Mouse (Mus musculus): Measurements from ENCODE around the gene Eif3f. TPM values are rescaled to one million over a fixed set of nuclear protein-coding genes. Genes with fewer than 3 reads are reported as not detected.

Gene Eif3f
- 10 to 100 TPM; 15.8 to 47.3 TPM for polyA plus RNA-seq (2017; shearing (Covaris generic))

GRCm38 (mm10) chr7:108933794-108934731, at the start of gene Eif3f:
Gene Eif3f, plus strand, starts transcription at chr7:108934417.
- ATAC-seq = peak; percentile 96

GRCm38 (mm10) chr7:108884906-108885305, 49.3 kb upstream of the Eif3f start, which contains the start of gene Olfr518:
Gene Olfr518, minus strand, starts transcription at chr7:108885006.
- ATAC-seq = no peak

GRCm38 (mm10) chr7:108894320-108894719, 39.9 kb upstream of the Eif3f start, which contains the start of gene Olfr519:
Gene Olfr519, minus strand, starts transcription at chr7:108894420.
- no peak for ATAC-seq

- ATAC-seq = no peak
These were observed 30.2 kb upstream of the Eif3f start for GRCm38 (mm10) chr7:108903969-108904368.

- no peak for ATAC-seq
These were observed 7.2 kb upstream of the Eif3f start for GRCm38 (mm10) chr7:108927043-108927442.

- no peak for ATAC-seq
These were observed 5.7 kb upstream of the Eif3f start for GRCm38 (mm10) chr7:108928280-108929188.

- no peak for ATAC-seq
These were observed 4.4 kb upstream of the Eif3f start, which contains the start of gene Nlrp10 for GRCm38 (mm10) chr7:108929726-108930393. Gene Nlrp10, minus strand, starts transcription at chr7:108930178.

- no peak for ATAC-seq
These were observed 619 bp downstream of the Eif3f start for GRCm38 (mm10) chr7:108934836-108935235.

- ATAC-seq = no peak
These were observed 1.2 kb downstream of the Eif3f start for GRCm38 (mm10) chr7:108935411-108935810.

GRCm38 (mm10) chr7:108936591-108936990, 2.4 kb downstream of the Eif3f start:
- no peak for ATAC-seq

- ATAC-seq = no peak
These were observed 7.2 kb downstream of the Eif3f start for GRCm38 (mm10) chr7:108941466-108941865.

- peak; percentile 81 for ATAC-seq
These were observed 9.8 kb downstream of the Eif3f start for GRCm38 (mm10) chr7:108944002-108944401.

- no peak for ATAC-seq
These were observed 14.4 kb downstream of the Eif3f start for GRCm38 (mm10) chr7:108948611-108949010.

- no peak for ATAC-seq
These were observed 15.1 kb downstream of the Eif3f start for GRCm38 (mm10) chr7:108949301-108949700.

GRCm38 (mm10) chr7:108950312-108950761, 16.1 kb downstream of the Eif3f start, which contains the start of gene Tub:
Gene Tub, plus strand, starts transcription at chr7:108950338.
- ATAC-seq = peak; percentile 84

GRCm38 (mm10) chr7:108950762-108951331, 16.6 kb downstream of the Eif3f start:
- ATAC-seq = peak; percentile 47

- no peak for ATAC-seq
These were observed 18.6 kb downstream of the Eif3f start for GRCm38 (mm10) chr7:108952801-108953200.

- peak; percentile 6 for ATAC-seq
These were observed 20.0 kb downstream of the Eif3f start for GRCm38 (mm10) chr7:108954185-108954584.

GRCm38 (mm10) chr7:108957734-108958133, 23.5 kb downstream of the Eif3f start:
- ATAC-seq = no peak

- no peak for ATAC-seq
These were observed 31.8 kb downstream of the Eif3f start for GRCm38 (mm10) chr7:108965968-108966367.

- ATAC-seq = peak; percentile 91
These were observed 32.6 kb downstream of the Eif3f start for GRCm38 (mm10) chr7:108966742-108967362.

All from CD4-positive, CD25-positive, alpha-beta regulatory T cell, adult 4 months (primary cell).